8 mouse cellular contexts compared by ENCODE assay signal in genomic region chr4:57672996-57673906, GRCm38 (mm10). TPM values are rescaled to one million over a fixed set of nuclear protein-coding genes. Genes with fewer than 3 reads are reported as not detected.
DNase-seq lines count a peak whose midpoint lies in the region; ATAC-seq lines count a peak whose summit lies in the region.

No protein-coding gene starts in this region.

- H3K4me2 ChIP-seq in heart, embryonic 14.5 days (ENCODE audit: low read length): peak overlapping the region; percentile 37
- H3K4me2 ChIP-seq in liver, embryonic 11.5 days: peak overlapping the region; percentile 58
- H3K4me2 ChIP-seq in stomach, embryonic 15.5 days: peak overlapping the region; percentile 49

- no peak overlapping the region for H3K4me3 ChIP-seq in brown adipose tissue, adult 24 weeks (ENCODE audit: insufficient read depth, low read depth, low read length)
- H3K4me3 ChIP-seq in heart, embryonic 14.5 days (ENCODE audit: control insufficient read depth in 1 of 2, insufficient read depth in 1 of 2, low read depth in 1 of 2, low read length in 2 of 2): no peak overlapping the region
- H3K4me3 ChIP-seq in liver, embryonic 11.5 days (ENCODE audit: low read depth, low read length): no peak overlapping the region
- no peak overlapping the region; the same call in 1 of the 2 replicates for H3K4me3 ChIP-seq in stomach, embryonic 15.5 days (replicated peaks)

- H3K27ac ChIP-seq in brown adipose tissue, adult 24 weeks (replicated peaks; ENCODE audit: low read depth, low read length): peak overlapping the region; percentile 99
- peak overlapping the region; percentile 29 to 84 for H3K27ac ChIP-seq in heart, embryonic 14.5 days (replicated peaks in 1 of 2; ENCODE audit: control insufficient read depth in 1 of 2, insufficient read depth in 1 of 2, low read depth in 2 of 2, low read length in 2 of 2)
- no peak overlapping the region for H3K27ac ChIP-seq in liver, embryonic 11.5 days (ENCODE audit: low read depth, low read length)
- no peak overlapping the region; the same call in 1 of the 2 replicates for H3K27ac ChIP-seq in stomach, embryonic 15.5 days

- ATAC-seq in heart, embryonic 14.5 days (ENCODE audit: insufficient number of reproducible peaks, insufficient read depth, low FRiP score, low read depth): no peak
- ATAC-seq in liver, embryonic 11.5 days (replicated peaks; ENCODE audit: low FRiP score): peak; percentile 56; the same call in 1 of the 2 replicates
- no peak for ATAC-seq in stomach, embryonic 15.5 days (ENCODE audit: insufficient read depth, low FRiP score, low read depth)

- no peaks in the 10 kb centered on the region for H3K27me3 ChIP-seq in heart, embryonic 14.5 days (ENCODE audit: control insufficient read depth, insufficient read depth, low read length)
- H3K27me3 ChIP-seq in liver, embryonic 11.5 days (replicated peaks; ENCODE audit: control insufficient read depth, insufficient read depth, low read length): no peaks in the 10 kb centered on the region; the same call in 1 of the 2 replicates
- no peaks in the 10 kb centered on the region for H3K27me3 ChIP-seq in stomach, embryonic 15.5 days (replicated peaks)

- H3K36me3 ChIP-seq in heart, embryonic 14.5 days (ENCODE audit: control insufficient read depth, insufficient read depth, low read length): peaks cover 11% of the 10 kb centered on the region
- no peaks in the 10 kb centered on the region for H3K36me3 ChIP-seq in liver, embryonic 11.5 days (ENCODE audit: control insufficient read depth, insufficient read depth, low read length)
- H3K36me3 ChIP-seq in stomach, embryonic 15.5 days: no peaks in the 10 kb centered on the region

- peak overlapping the region; percentile 49; the same call in 1 of the 2 replicates for H3K9ac ChIP-seq in heart, embryonic 14.5 days (ENCODE audit: low read length)
- peak overlapping the region; percentile 35; the same call in 1 of the 2 replicates for H3K9ac ChIP-seq in liver, embryonic 11.5 days (ENCODE audit: low read depth, low read length)
- 0 out of 2 replicates have a peak overlapping the region, but pooled peaks have one; percentile 25 for H3K9ac ChIP-seq in stomach, embryonic 15.5 days

- H3K9me3 ChIP-seq in heart, embryonic 14.5 days (ENCODE audit: control insufficient read depth, low read length): no peaks in the 10 kb centered on the region
- H3K9me3 ChIP-seq in liver, embryonic 11.5 days (ENCODE audit: control insufficient read depth, low read length): no peaks in the 10 kb centered on the region
- H3K9me3 ChIP-seq in stomach, embryonic 15.5 days: no peaks in the 10 kb centered on the region

- H3K4me1 ChIP-seq in brown adipose tissue, adult 24 weeks (ENCODE audit: control insufficient read depth, insufficient read depth, insufficient read length, low read length): peaks cover 17% of the 10 kb centered on the region
- H3K4me1 ChIP-seq in heart, embryonic 14.5 days (ENCODE audit: control insufficient read depth in 2 of 2, insufficient read depth in 2 of 2, low read length in 2 of 2): peaks cover 39 to 72% of the 10 kb centered on the region in 2 experiments
- peaks cover 2% of the 10 kb centered on the region; the same call in 1 of the 2 replicates for H3K4me1 ChIP-seq in liver, embryonic 11.5 days (replicated peaks; ENCODE audit: control insufficient read depth, insufficient read depth, low read length)
- H3K4me1 ChIP-seq in stomach, embryonic 15.5 days: peaks cover 25% of the 10 kb centered on the region

- peak; percentile 79 for DNase-seq in CD4-positive helper T cell, adult 2 months (ENCODE audit: low read depth, low spot score)
- peak; percentile 88 for DNase-seq in fibroblast of lung, adult 2 months (ENCODE audit: low read depth)
- DNase-seq in kidney, postnatal 10 days: peak; percentile 94
- peak; percentile 78 for DNase-seq in liver, embryonic 11.5 days (ENCODE audit: low spot score)
- DNase-seq in neural tube, embryonic 10.5 days (ENCODE audit: extremely low spot score, low spot score): peak; percentile 94

- 19% methylated on average over 12 of the region's 12 CpGs for WGBS in heart, embryonic 14.5 days
- WGBS in liver, embryonic 11.5 days: 11% methylated on average over 12 of the region's 12 CpGs
- WGBS in stomach, embryonic 15.5 days: 12% methylated on average over 12 of the region's 12 CpGs

RNA-seq across cellular contexts. Expression of gene Akap2, which starts 44.2 kb away (rescaled TPM):
- polyA plus RNA-seq in brown adipose tissue, adult 24 weeks (2012; ENCODE audit: insufficient read depth, insufficient read length, missing spikeins): 30.6 and 41.6 TPM in 2 replicates
- 52.0 and 55.0 TPM in 2 replicates for polyA plus RNA-seq in heart, embryonic 14.5 days (2014; fragmentation: Nextera tagmentation; extraction: Ambion mirVana)
- 4.8 and 5.6 TPM in 2 replicates for polyA plus RNA-seq in liver, embryonic 11.5 days (2014; fragmentation: Nextera tagmentation; extraction: Ambion mirVana)
- polyA plus RNA-seq in stomach, embryonic 15.5 days (2015; fragmentation: Nextera tagmentation; extraction: Ambion mirVana): 21.2 and 23.4 TPM in 2 replicates

Comparison
In these comparisons a context has a peak if more than half of its experiments do, and no peak if none do; other contexts are left out.
1. H3K27ac ChIP-seq: peak in brown adipose tissue, adult 24 weeks (single experiment) and heart, embryonic 14.5 days (2 of 2); none in liver, embryonic 11.5 days (single experiment) and stomach, embryonic 15.5 days (single experiment).
2. Peak in every context shown above with its lines, with median percentiles within 50 percentile points of each other: DNase-seq, H3K4me2 ChIP-seq and H3K9ac ChIP-seq.